Mouse (Mus musculus): ENCODE data around the gene Zfp994.
"Not testable (repeated sequence)": the region's sequence is repeated elsewhere in the genome, so short reads cannot be mapped to it uniquely, and the experiment has no call there.

The Zfp994 gene

DNA sequence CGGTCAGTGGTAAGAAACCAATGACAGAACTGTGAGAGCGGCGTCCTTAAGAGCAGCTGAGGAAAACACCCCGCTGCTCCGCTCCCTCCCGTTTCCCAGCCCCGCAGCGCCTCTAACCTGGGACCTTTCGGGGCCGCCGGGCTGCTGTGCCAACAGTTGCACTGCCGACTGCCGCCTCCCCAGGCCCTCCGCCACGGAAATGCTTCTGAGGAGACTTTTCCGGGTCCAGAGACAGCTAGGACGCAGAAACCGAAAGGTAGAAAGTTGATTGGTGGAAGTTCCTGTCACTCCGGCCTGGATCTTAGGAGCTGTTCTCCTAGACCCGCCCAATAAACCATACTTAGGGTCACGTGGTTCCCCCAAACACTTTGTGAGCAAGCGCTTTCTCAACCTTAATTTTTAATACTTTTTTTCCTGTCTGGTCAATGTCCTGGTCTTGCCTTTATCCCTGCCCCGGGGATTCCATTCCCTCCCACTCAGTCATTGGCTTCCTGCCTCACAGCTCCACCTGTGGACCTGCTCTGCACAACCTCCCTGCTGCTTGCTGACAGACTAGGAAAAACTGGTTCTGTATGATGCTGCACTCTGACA lies at the start of gene Zfp994:
Zfp994 (minus strand) TSS at position 195 of the 591 bp plus-strand sequence.
- peak; percentile 97 for DNase-seq (ENCODE audit: low spot score in 2 of 2)

GRCm38 (mm10) chr17:22230701-22231100 lies 5.3 kb upstream of the Zfp994 start:
- not testable (repeated sequence) for DNase-seq (ENCODE audit: low spot score in 2 of 2)

GRCm38 (mm10) chr17:22225015-22225414 lies 401 bp downstream of the Zfp994 start:
- DNase-seq (ENCODE audit: low spot score in 2 of 2): peak in 1 of 2 experiments; percentile 30

DNA sequence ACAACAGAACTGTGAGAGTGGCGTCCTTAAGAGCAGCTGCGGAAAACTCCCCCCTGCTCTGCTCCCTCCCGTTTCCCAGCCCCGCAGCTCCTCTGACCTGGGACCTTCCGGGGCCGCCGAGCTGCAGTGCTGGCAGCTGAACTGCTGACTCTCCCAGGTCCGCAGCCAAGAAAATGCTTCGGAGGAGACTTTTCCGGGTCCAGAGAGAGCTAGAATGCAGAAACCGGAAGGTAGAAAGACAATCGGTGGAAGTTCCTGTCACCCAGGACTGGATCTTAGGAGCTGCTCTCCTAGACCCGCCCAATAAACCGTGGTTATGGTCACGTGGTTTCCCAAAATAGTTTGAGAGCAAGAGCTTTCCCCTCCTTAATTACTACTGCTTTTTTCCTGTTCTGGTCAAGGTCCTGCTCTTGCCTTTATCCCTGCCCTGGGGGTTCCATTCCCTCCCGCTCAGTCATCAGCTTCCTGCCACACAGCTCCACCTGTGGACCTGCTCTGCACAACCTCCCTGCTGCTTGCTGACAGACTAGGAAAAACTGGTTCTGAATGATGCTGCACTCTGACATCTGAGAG lies 59.6 kb downstream of the Zfp994 start, which contains the start of gene Zfp947:
Zfp947 (minus strand) TSS at position 469 of the 573 bp plus-strand sequence.
- peak; percentile 50 to 74 for DNase-seq (ENCODE audit: low spot score in 2 of 2)

GRCm38 (mm10) chr17:22165304-22165703 lies 60.1 kb downstream of the Zfp994 start:
- DNase-seq (ENCODE audit: low spot score in 2 of 2): not testable (repeated sequence)

GRCm38 (mm10) chr17:22153951-22154350 lies 71.5 kb downstream of the Zfp994 start:
- DNase-seq (ENCODE audit: low spot score in 2 of 2): not testable (repeated sequence)
